28 mouse cellular contexts compared by ENCODE assay signal in genomic region chr4:41534866-41535265, GRCm38 (mm10). TPM values are rescaled to one million over a fixed set of nuclear protein-coding genes. Genes with fewer than 3 reads are reported as not detected.
"Had no signal": no experiment of that assay in that cellular context is flagged by ENCODE, and none has a peak within 500 bp of the region (broad histone marks: within the 10 kb centered on the region; RNA-seq: fewer than 3 reads in every experiment).

No protein-coding gene starts in this region.

- H3K27me3 ChIP-seq: liver, embryonic 12.5 days; liver, embryonic 13.5 days; liver, embryonic 15.5 days; lung, embryonic 15.5 days; megakaryocyte, embryonic 14.5 days; midbrain, embryonic 12.5 days; midbrain, embryonic 13.5 days; midbrain, embryonic 15.5 days; neural tube, embryonic 12.5 days had no signal

- H3K4me1 ChIP-seq: limb, embryonic 10.5 days; limb, embryonic 12.5 days; limb, embryonic 13.5 days; limb, embryonic 15.5 days; liver, embryonic 12.5 days; liver, embryonic 13.5 days; liver, embryonic 15.5 days; lung, embryonic 15.5 days; megakaryocyte, embryonic 14.5 days had no signal

- DNase-seq: left cerebral cortex, postnatal 4 days; liver; liver, embryonic 13.5 days; liver, postnatal 0 days; lung, adult 18-20 months; lung, embryonic 14.5 days; lung, postnatal 14 days; lung, postnatal 36 days had no signal

- ATAC-seq: liver, embryonic 12.5 days; liver, postnatal 0 days; lung, postnatal 0 days; midbrain, embryonic 13.5 days; midbrain, embryonic 15.5 days; midbrain, embryonic 16.5 days had no signal

- H3K4me3 ChIP-seq: left cerebral cortex, adult 2 months; limb, embryonic 10.5 days; limb, embryonic 12.5 days; limb, embryonic 13.5 days; limb, embryonic 15.5 days; liver, embryonic 12.5 days; liver, embryonic 13.5 days; liver, embryonic 15.5 days; lung, embryonic 15.5 days; megakaryocyte, embryonic 14.5 days; midbrain, embryonic 10.5 days; midbrain, embryonic 12.5 days; midbrain, embryonic 13.5 days; midbrain, embryonic 15.5 days; myocyte; neural tube, embryonic 12.5 days had no signal

RNA-seq across cellular contexts. Expression of gene 1110017D15Rik, which starts 17.7 kb away (rescaled TPM):
- polyA plus RNA-seq: liver, adult 2 months; liver, embryonic 12.5 days; liver, embryonic 13.5 days; liver, embryonic 14.5 days; liver, embryonic 15.5 days; liver, embryonic 16.5 days; liver, postnatal 0 days had no signal
